ENCODE assay signal across 22 mouse cellular contexts in the genomic region with DNA sequence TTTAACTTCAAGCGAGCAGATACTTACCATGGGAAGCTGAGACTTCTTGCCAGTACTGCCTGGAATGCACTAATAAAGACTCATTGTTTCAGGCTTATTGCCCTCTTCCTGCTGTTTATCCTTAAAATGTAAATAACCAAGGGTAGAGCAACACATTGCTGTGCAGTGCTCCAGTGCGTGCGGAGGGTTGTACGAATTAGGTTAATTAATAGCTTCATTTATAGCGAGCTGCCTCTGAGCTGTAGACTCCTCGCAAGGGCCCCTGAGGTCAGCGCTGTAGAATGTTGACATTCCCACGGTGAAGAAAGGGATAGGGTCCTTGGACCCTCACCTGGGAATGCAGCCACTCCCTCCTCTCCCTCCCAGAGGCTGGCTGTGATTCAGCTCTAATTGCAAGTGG. TPM values are rescaled to one million over a fixed set of nuclear protein-coding genes. Genes with fewer than 3 reads are reported as not detected.
DNase-seq lines count a peak whose midpoint lies in the region; ATAC-seq and TF ChIP-seq lines count a peak whose summit lies in the region.
"Had no signal": no experiment of that assay in that cellular context is flagged by ENCODE, and none has a peak within 500 bp of the region (broad histone marks: within the 10 kb centered on the region; RNA-seq: fewer than 3 reads in every experiment).

No protein-coding gene starts in this region.

- H3K4me3 ChIP-seq in hindbrain, embryonic 14.5 days (replicated peaks; ENCODE audit: low read length): no peak overlapping the region
- H3K4me3 ChIP-seq in hindbrain, embryonic 11.5 days (ENCODE audit: low read depth, low read length): no peak overlapping the region
- H3K4me3 ChIP-seq in liver, postnatal 0 days (ENCODE audit: low read depth, low read length): no peak overlapping the region
- H3K4me3 ChIP-seq in liver, embryonic 11.5 days (ENCODE audit: low read depth, low read length): no peak overlapping the region
- no peak overlapping the region for H3K4me3 ChIP-seq in neural tube, embryonic 13.5 days
- H3K4me3 ChIP-seq: hindbrain, embryonic 12.5 days; liver, embryonic 13.5 days had no signal

- DNase-seq in hindbrain, embryonic 14.5 days (ENCODE audit: low spot score): no peak
- DNase-seq in hindbrain, embryonic 11.5 days (ENCODE audit: low spot score): no peak
- DNase-seq in liver, postnatal 0 days: no peak
- no peak for DNase-seq in liver, embryonic 11.5 days (ENCODE audit: low spot score)
- DNase-seq in brain, embryonic 14.5 days (ENCODE audit: low read depth): peak; percentile 31
- DNase-seq in left cerebral cortex, adult 9 months (ENCODE audit: low spot score in 2 of 2): no peak
- DNase-seq in left cerebral cortex, postnatal 25 days (ENCODE audit: low spot score in 2 of 2): no peak
- DNase-seq: adrenal gland, postnatal 14 days; cerebellum, adult 11-12 months; cerebellum, postnatal 14 days; heart, postnatal 10 days; liver, embryonic 13.5 days; lung, postnatal 14 days; thymus, postnatal 4 days had no signal

- intact Hi-C loops in left cerebral cortex, postnatal 25 days (cut with DNase I): no loop called here

- 0 out of 2 replicates have a peak, but pooled peaks have one; percentile 14 for ATAC-seq in hindbrain, embryonic 14.5 days (ENCODE audit: low FRiP score)
- no peak for ATAC-seq in hindbrain, embryonic 11.5 days (ENCODE audit: low FRiP score)
- ATAC-seq in liver, postnatal 0 days: no peak
- ATAC-seq in liver, embryonic 11.5 days (replicated peaks; ENCODE audit: low FRiP score): no peak
- ATAC-seq in neural tube, embryonic 13.5 days (ENCODE audit: low read depth): peak; percentile 89
- ATAC-seq: CD4-positive, CD25-positive, alpha-beta regulatory T cell, adult 4 months; forebrain, embryonic 16.5 days; inflammation-experienced regulatory T-cells, adult 6 months; midbrain, embryonic 16.5 days; Patski had no signal

- no peaks in the 10 kb centered on the region for H3K4me1 ChIP-seq in hindbrain, embryonic 14.5 days (replicated peaks; ENCODE audit: control insufficient read depth, insufficient read depth, low read length)
- H3K4me1 ChIP-seq in hindbrain, embryonic 11.5 days (replicated peaks; ENCODE audit: control insufficient read depth, insufficient read depth, low read length): no peaks in the 10 kb centered on the region
- peaks cover 4% of the 10 kb centered on the region for H3K4me1 ChIP-seq in liver, postnatal 0 days (ENCODE audit: insufficient read depth)
- H3K4me1 ChIP-seq in liver, embryonic 11.5 days (replicated peaks; ENCODE audit: control insufficient read depth, insufficient read depth, low read length): no peaks in the 10 kb centered on the region; the same call in 1 of the 2 replicates
- H3K4me1 ChIP-seq in neural tube, embryonic 13.5 days (replicated peaks): 0 out of 2 replicates have a peak, but pooled peaks cover 6% of the 10 kb centered on the region
- H3K4me1 ChIP-seq: hindbrain, embryonic 12.5 days had no signal

- H3K27me3 ChIP-seq in hindbrain, embryonic 14.5 days (ENCODE audit: control insufficient read depth, insufficient read depth, low read length): no peaks in the 10 kb centered on the region
- H3K27me3 ChIP-seq in hindbrain, embryonic 11.5 days (ENCODE audit: control insufficient read depth, insufficient read depth, low read length): no peaks in the 10 kb centered on the region
- H3K27me3 ChIP-seq in liver, postnatal 0 days (ENCODE audit: insufficient read depth, low read length): no peaks in the 10 kb centered on the region
- no peaks in the 10 kb centered on the region for H3K27me3 ChIP-seq in liver, embryonic 11.5 days (replicated peaks; ENCODE audit: control insufficient read depth, insufficient read depth, low read length)
- no peaks in the 10 kb centered on the region for H3K27me3 ChIP-seq in neural tube, embryonic 13.5 days
- H3K27me3 ChIP-seq: hindbrain, embryonic 12.5 days; liver, embryonic 13.5 days; Patski had no signal

- H3K4me2 ChIP-seq in hindbrain, embryonic 14.5 days (replicated peaks): no peak overlapping the region
- H3K4me2 ChIP-seq in hindbrain, embryonic 11.5 days (replicated peaks; ENCODE audit: low read depth, low read length): no peak overlapping the region
- no peak overlapping the region for H3K4me2 ChIP-seq in liver, postnatal 0 days (ENCODE audit: low read depth, low read length)
- H3K4me2 ChIP-seq in liver, embryonic 11.5 days: no peak overlapping the region
- no peak overlapping the region for H3K4me2 ChIP-seq in neural tube, embryonic 13.5 days
- H3K4me2 ChIP-seq: heart, embryonic 11.5 days; hindbrain, embryonic 12.5 days; liver, embryonic 13.5 days had no signal

- TF ChIP-seq EP300 in liver, postnatal 0 days (IDR thresholded peaks at IDR 0.05; ENCODE audit: low read depth): no peak

- no peak for TF ChIP-seq POLR2A in brain, embryonic 14.5 days (IDR thresholded peaks at IDR 0.05; ENCODE audit: borderline replicate concordance, extremely low read depth, insufficient read depth, insufficient read length, poor library complexity, severe bottlenecking)

- no peaks in the 10 kb centered on the region for H3K36me3 ChIP-seq in hindbrain, embryonic 14.5 days (replicated peaks; ENCODE audit: control insufficient read depth, insufficient read depth)
- H3K36me3 ChIP-seq in hindbrain, embryonic 11.5 days (ENCODE audit: control insufficient read depth, insufficient read depth, low read length): no peaks in the 10 kb centered on the region
- no peaks in the 10 kb centered on the region for H3K36me3 ChIP-seq in liver, postnatal 0 days (replicated peaks; ENCODE audit: insufficient read depth, low read length)
- no peaks in the 10 kb centered on the region for H3K36me3 ChIP-seq in liver, embryonic 11.5 days (ENCODE audit: control insufficient read depth, insufficient read depth, low read length)
- H3K36me3 ChIP-seq in neural tube, embryonic 13.5 days: no peaks in the 10 kb centered on the region
- H3K36me3 ChIP-seq: hindbrain, embryonic 12.5 days; liver, embryonic 13.5 days had no signal

- no peak for TF ChIP-seq CTCF in liver, postnatal 0 days (IDR thresholded peaks at IDR 0.05; ENCODE audit: low read depth)
- TF ChIP-seq CTCF in brain, embryonic 14.5 days (IDR thresholded peaks at IDR 0.05; ENCODE audit: borderline replicate concordance, extremely low read depth, insufficient read depth, insufficient read length): no peak

- H3K27ac ChIP-seq in hindbrain, embryonic 14.5 days: no peak overlapping the region
- no peak overlapping the region for H3K27ac ChIP-seq in hindbrain, embryonic 11.5 days (ENCODE audit: low read depth, low read length)
- H3K27ac ChIP-seq in liver, postnatal 0 days (ENCODE audit: low read depth): no peak overlapping the region
- no peak overlapping the region for H3K27ac ChIP-seq in liver, embryonic 11.5 days (ENCODE audit: low read depth, low read length)
- no peak overlapping the region for H3K27ac ChIP-seq in neural tube, embryonic 13.5 days (replicated peaks)
- H3K27ac ChIP-seq: hindbrain, embryonic 12.5 days; liver, embryonic 13.5 days had no signal

- 47% methylated on average over 8 of the region's 8 CpGs for WGBS in hindbrain, embryonic 14.5 days
- 70% methylated on average over 8 of the region's 8 CpGs for WGBS in hindbrain, embryonic 11.5 days
- WGBS in liver, postnatal 0 days (ENCODE audit: insufficient replicate concordance): 46% methylated on average over 8 of the region's 8 CpGs
- 63% methylated on average over 8 of the region's 8 CpGs for WGBS in liver, embryonic 11.5 days
- WGBS in neural tube, embryonic 13.5 days: 12% methylated on average over 8 of the region's 8 CpGs

- no peaks in the 10 kb centered on the region for H3K9me3 ChIP-seq in hindbrain, embryonic 14.5 days (ENCODE audit: control insufficient read depth, low read length)
- H3K9me3 ChIP-seq in hindbrain, embryonic 11.5 days (ENCODE audit: control insufficient read depth, low read length): no peaks in the 10 kb centered on the region
- no peaks in the 10 kb centered on the region for H3K9me3 ChIP-seq in liver, postnatal 0 days (ENCODE audit: low read length)
- H3K9me3 ChIP-seq in liver, embryonic 11.5 days (ENCODE audit: control insufficient read depth, low read length): no peaks in the 10 kb centered on the region
- no peaks in the 10 kb centered on the region for H3K9me3 ChIP-seq in neural tube, embryonic 13.5 days
- H3K9me3 ChIP-seq: hindbrain, embryonic 12.5 days; liver, embryonic 13.5 days had no signal

- H3K9ac ChIP-seq in hindbrain, embryonic 14.5 days: no peak overlapping the region
- H3K9ac ChIP-seq in hindbrain, embryonic 11.5 days (ENCODE audit: low read depth, low read length): no peak overlapping the region
- 0 out of 2 replicates have a peak overlapping the region, but pooled peaks have one; percentile 16 for H3K9ac ChIP-seq in liver, postnatal 0 days (replicated peaks)
- no peak overlapping the region for H3K9ac ChIP-seq in liver, embryonic 11.5 days (ENCODE audit: low read depth, low read length)
- no peak overlapping the region for H3K9ac ChIP-seq in neural tube, embryonic 13.5 days
- H3K9ac ChIP-seq: hindbrain, embryonic 12.5 days; liver, embryonic 13.5 days had no signal

RNA-seq across cellular contexts. Expression of gene Fndc3b, which starts 13.1 kb away (rescaled TPM):
- 11.3 and 11.4 TPM in 2 replicates for polyA plus RNA-seq in hindbrain, embryonic 14.5 days (2014; fragmentation: Nextera tagmentation; extraction: Ambion mirVana)
- 11.4 and 12.8 TPM in 2 replicates for polyA plus RNA-seq in hindbrain, embryonic 11.5 days (2014; fragmentation: Nextera tagmentation; extraction: Ambion mirVana)
- polyA plus RNA-seq in liver, postnatal 0 days (2015; fragmentation: Nextera tagmentation; extraction: Ambion mirVana): 12.0 and 14.9 TPM in 2 replicates
- 12.1 and 12.3 TPM in 2 replicates for polyA plus RNA-seq in liver, embryonic 11.5 days (2014; fragmentation: Nextera tagmentation; extraction: Ambion mirVana)
- 6.8 and 10.9 TPM in 2 replicates for polyA plus RNA-seq in brain, embryonic 14.5 days (2012; rRNA removed)
- 10.1 and 11.7 TPM in 2 replicates for polyA plus RNA-seq in neural tube, embryonic 13.5 days (2015; fragmentation: Nextera tagmentation; extraction: Ambion mirVana)
- total RNA-seq in left cerebral cortex, postnatal 25 days (2021): 10 to 100 TPM; 26.5 to 30.0 TPM

Comparison
In these comparisons a context has a peak if more than half of its experiments do, and no peak if none do; other contexts are left out.
1. ATAC-seq: peak in hindbrain, embryonic 14.5 days (single experiment) and neural tube, embryonic 13.5 days (single experiment); none in hindbrain, embryonic 11.5 days (single experiment), liver, postnatal 0 days (single experiment) and liver, embryonic 11.5 days (single experiment).